Mouse (Mus musculus) embryonic fibroblast, embryonic 13.5 days (primary cell): ENCODE measurements around the gene Nr5a1.

Experiments used
- CTCF ChIP-seq: IDR thresholded peaks from 2 replicates; pipeline ENCODE4 v1.5.1; 2011; ENCODE audit warnings: mild to moderate bottlenecking, control low read depth, low read length, moderate library complexity, borderline replicate concordance; ENCODE audit not compliant: insufficient read depth
- POLR2A ChIP-seq: IDR thresholded peaks from 2 replicates; pipeline ENCODE4 v1.6.1; 2011; ENCODE audit warnings: low read depth, mild to moderate bottlenecking, control low read depth, low read length, moderate library complexity

DNA sequence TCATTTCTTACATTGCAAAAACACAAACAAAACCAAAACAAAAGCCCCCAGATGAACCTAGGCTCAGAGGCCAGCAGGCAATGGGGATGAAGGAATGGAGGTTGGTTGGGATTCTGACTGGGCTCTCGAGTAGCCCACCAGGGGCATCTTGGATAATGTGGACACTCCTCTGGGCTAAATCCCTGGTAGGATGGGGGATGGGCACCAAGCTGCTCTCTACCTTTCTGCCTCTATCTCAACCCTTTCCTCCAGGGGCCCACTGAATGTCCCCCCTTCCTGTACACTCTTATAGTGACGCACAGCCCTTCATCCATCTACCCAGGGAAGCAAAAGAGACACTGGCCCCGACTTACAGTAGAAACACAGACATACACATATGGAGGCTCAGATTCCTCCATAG lies 746 bp downstream of the Nr5a1 start:
- TF ChIP-seq POLR2A (no peak), CTCF (no peak)
